Comparison of ENCODE assay signal across 14 mouse cellular contexts in genomic region chr12:117857884-117858283, GRCm38 (mm10).
"Had no signal": no experiment of that assay in that cellular context is flagged by ENCODE, and none has a peak within 500 bp of the region (broad histone marks: within the 10 kb centered on the region; RNA-seq: fewer than 3 reads in every experiment).

No protein-coding gene starts in this region.

- H3K9ac ChIP-seq: lung, embryonic 14.5 days; midbrain, embryonic 13.5 days; midbrain, embryonic 15.5 days; neural tube, embryonic 12.5 days; stomach, embryonic 15.5 days had no signal

- H3K4me1 ChIP-seq: midbrain, embryonic 10.5 days; midbrain, embryonic 13.5 days; midbrain, embryonic 15.5 days; neural tube, embryonic 12.5 days; stomach, embryonic 15.5 days had no signal

- DNase-seq: lung, adult 18-20 months; lung, embryonic 14.5 days; lung, postnatal 10 days; lung, postnatal 4 days; right cerebral cortex, postnatal 14 days; thymus, adult 2 months; thymus, postnatal 25 days; thymus, postnatal 4 days had no signal

- H3K36me3 ChIP-seq: midbrain, embryonic 13.5 days; midbrain, embryonic 15.5 days; neural tube, embryonic 12.5 days; stomach, embryonic 15.5 days had no signal

- H3K27ac ChIP-seq: midbrain, embryonic 10.5 days; midbrain, embryonic 13.5 days; midbrain, embryonic 15.5 days; neural tube, embryonic 12.5 days; stomach, embryonic 15.5 days; stomach, postnatal 0 days had no signal

- H3K4me3 ChIP-seq: midbrain, embryonic 10.5 days; midbrain, embryonic 13.5 days; midbrain, embryonic 15.5 days; neural tube, embryonic 12.5 days; stomach, embryonic 15.5 days had no signal

- H3K4me2 ChIP-seq: lung, embryonic 14.5 days; midbrain, embryonic 13.5 days; midbrain, embryonic 15.5 days; neural tube, embryonic 12.5 days; stomach, embryonic 15.5 days had no signal

- H3K27me3 ChIP-seq: midbrain, embryonic 13.5 days; midbrain, embryonic 15.5 days; neural tube, embryonic 12.5 days; stomach, embryonic 15.5 days had no signal

- ATAC-seq: midbrain, embryonic 13.5 days; midbrain, embryonic 15.5 days had no signal

- H3K9me3 ChIP-seq: midbrain, embryonic 10.5 days; midbrain, embryonic 13.5 days; midbrain, embryonic 15.5 days; neural tube, embryonic 12.5 days; stomach, embryonic 15.5 days had no signal
